Mouse (Mus musculus) midbrain, embryonic 16.5 days (tissue): ENCODE results near the gene Gmpr. TPM values are rescaled to one million over a fixed set of nuclear protein-coding genes. Genes with fewer than 3 reads are reported as not detected.

Experiments
- ATAC-seq: fragments of 200-750 bp; cut with Nextera tagmentation; 2 replicates; pipeline ENCODE4 v1.8.0; 2017; ENCODE audit warnings: moderate TSS enrichment
- H3K27ac ChIP-seq: fragments of 300-500 bp; sonication (generic); 2 replicates; pipeline ENCODE4 v1.5.1; 2014; ENCODE audit warnings: mild to moderate bottlenecking, low read length, mixed read lengths
- H3K27me3 ChIP-seq: fragments of 300-500 bp; sonication (generic); 2 replicates; pipeline ENCODE4 v1.6.1; 2014; ENCODE audit warnings: low read depth, low read length, mixed read lengths; ENCODE audit not compliant: control insufficient read depth, insufficient read depth
- H3K36me3 ChIP-seq: fragments of 300-500 bp; sonication (generic); 2 replicates; pipeline ENCODE4 v1.6.1; 2014; ENCODE audit warnings: mild to moderate bottlenecking, low read length, moderate library complexity, mixed read lengths; ENCODE audit not compliant: control insufficient read depth, insufficient read depth
- H3K4me1 ChIP-seq: fragments of 300-500 bp; sonication (generic); 2 replicates; pipeline ENCODE4 v1.6.1; 2014; ENCODE audit warnings: mild to moderate bottlenecking, low read length, mixed read lengths; ENCODE audit not compliant: control insufficient read depth, insufficient read depth
- H3K4me2 ChIP-seq: fragments of 300-500 bp; sonication (generic); 2 replicates; pipeline ENCODE4 v1.6.1; 2014; ENCODE audit warnings: mild to moderate bottlenecking, low read length, mixed read lengths
- H3K4me3 ChIP-seq: fragments of 300-500 bp; sonication (generic); 2 replicates; pipeline ENCODE4 v1.5.1; 2014; ENCODE audit warnings: low read depth, mild to moderate bottlenecking, low read length, moderate library complexity, mixed read lengths
- H3K9ac ChIP-seq: fragments of 300-500 bp; sonication (generic); 2 replicates; pipeline ENCODE4 v1.6.1; 2014; ENCODE audit warnings: low read depth, low read length, mixed read lengths
- H3K9me3 ChIP-seq: fragments of 300-500 bp; sonication (generic); replicated peaks from 2 replicates; pipeline ENCODE4 v1.6.1; 2014; ENCODE audit warnings: mild to moderate bottlenecking, low read length, mixed read lengths; ENCODE audit not compliant: control insufficient read depth, poor library complexity, severe bottlenecking
- WGBS: fragments of 180-500 bp; shearing (Covaris S2); extraction: QIAGEN DNeasy Blood & Tissue Kit; methylation state at CpG from one replicate; pipeline ENCODE4 v1.1.7; 2014; 5-methylcytosine and 5-hydroxymethylcytosine counted together
- polyA plus RNA-seq: library from polyadenylated mRNA; unstranded; fragments of >200 nt; fragmentation: Nextera tagmentation; extraction: Ambion mirVana; gene quantifications from 2 replicates; pipeline ENCODE4 v1.2.1, GENCODE M21; 2015

The Gmpr gene
- polyA plus RNA-seq, 1 experiment from 2014 or later, result 33.8 TPM

- H3K27ac ChIP-seq, result no peak overlapping the region
- no peaks in the 10 kb centered on the region for H3K9me3 ChIP-seq
- H3K9ac ChIP-seq, result no peak overlapping the region
- peaks cover 5% of the 10 kb centered on the region for H3K4me1 ChIP-seq
- ATAC-seq, result no peak
- H3K4me2 ChIP-seq, result no peak overlapping the region
- 82% methylated on average over 7 of the region's 7 CpGs for WGBS
- H3K27me3 ChIP-seq, result no peaks in the 10 kb centered on the region
- H3K4me3 ChIP-seq, result no peak overlapping the region
- peaks cover 7% of the 10 kb centered on the region; the same call in 1 of the 2 replicates for H3K36me3 ChIP-seq
These were observed 62.7 kb downstream of the Gmpr start for GRCm38 (mm10) chr13:45569932-45570331.

- no peaks in the 10 kb centered on the region for H3K9me3 ChIP-seq
- ATAC-seq, result peak; percentile 82
- peaks cover 3% of the 10 kb centered on the region; the same call in 1 of the 2 replicates for H3K36me3 ChIP-seq
- peak overlapping the region; percentile 45 for H3K27ac ChIP-seq
- 2% methylated on average over 6 of the region's 6 CpGs for WGBS
- peak overlapping the region; percentile 37 for H3K4me2 ChIP-seq
- peak overlapping the region; percentile 28; the same call in 1 of the 2 replicates for H3K9ac ChIP-seq
- H3K27me3 ChIP-seq, result no peaks in the 10 kb centered on the region
- H3K4me1 ChIP-seq, result peaks cover 9% of the 10 kb centered on the region
- peak overlapping the region; percentile 22 for H3K4me3 ChIP-seq
These were observed 64.6 kb downstream of the Gmpr start for GRCm38 (mm10) chr13:45571795-45572262.

GRCm38 (mm10) chr13:45572768-45573167 is 65.5 kb downstream of the Gmpr start:
- peak overlapping the region; percentile 12; the same call in 1 of the 2 replicates for H3K27ac ChIP-seq
- no peak overlapping the region for H3K4me2 ChIP-seq
- ATAC-seq, result no peak
- H3K4me1 ChIP-seq, result peaks cover 9% of the 10 kb centered on the region
- H3K27me3 ChIP-seq, result no peaks in the 10 kb centered on the region
- H3K36me3 ChIP-seq, result no peaks in the 10 kb centered on the region; the same call in 1 of the 2 replicates
- WGBS, result 33% methylated on average over 4 of the region's 4 CpGs
- H3K9me3 ChIP-seq, result no peaks in the 10 kb centered on the region
- H3K4me3 ChIP-seq, result no peak overlapping the region
- H3K9ac ChIP-seq, result no peak overlapping the region

- H3K9ac ChIP-seq, result no peak overlapping the region
- H3K4me2 ChIP-seq, result no peak overlapping the region
- no peaks in the 10 kb centered on the region for H3K27me3 ChIP-seq
- peaks cover 9% of the 10 kb centered on the region for H3K4me1 ChIP-seq
- no peak overlapping the region for H3K4me3 ChIP-seq
- no peaks in the 10 kb centered on the region for H3K9me3 ChIP-seq
- ATAC-seq, result no peak
- WGBS, result 79% methylated on average over 4 of the region's 4 CpGs
- no peak overlapping the region for H3K27ac ChIP-seq
- no peaks in the 10 kb centered on the region for H3K36me3 ChIP-seq
These were observed 68.9 kb downstream of the Gmpr start for GRCm38 (mm10) chr13:45576185-45576584.

- Histone ChIP-seq H3K9ac (no peak overlapping the region), H3K4me2 (no peak overlapping the region), H3K9me3 (no peaks in the 10 kb centered on the region), H3K4me3 (no peak overlapping the region), H3K36me3 (no peaks in the 10 kb centered on the region), H3K27me3 (no peaks in the 10 kb centered on the region), H3K27ac (no peak overlapping the region), H3K4me1 (peaks cover 6% of the 10 kb centered on the region)
- WGBS, result 65% methylated on average over 5 of the region's 5 CpGs
- ATAC-seq, result no peak
These were observed 70.1 kb downstream of the Gmpr start for GRCm38 (mm10) chr13:45577366-45577765.

GRCm38 (mm10) chr13:45577784-45578183 is 70.5 kb downstream of the Gmpr start:
- no peak for ATAC-seq
- WGBS, result 51% methylated on average over 2 of the region's 2 CpGs

GRCm38 (mm10) chr13:45579751-45580150 is 72.5 kb downstream of the Gmpr start:
- Histone ChIP-seq H3K27me3 (no peaks in the 10 kb centered on the region), H3K27ac (no peak overlapping the region), H3K4me2 (no peak overlapping the region), H3K9ac (no peak overlapping the region), H3K4me3 (no peak overlapping the region), H3K4me1 (peaks cover 4% of the 10 kb centered on the region; the same call in 1 of the 2 replicates), H3K36me3 (no peaks in the 10 kb centered on the region), H3K9me3 (no peaks in the 10 kb centered on the region)
- WGBS, result 83% methylated on average over 3 of the region's 3 CpGs
- ATAC-seq, result no peak

More at GRCm38 (mm10) chr13:45577784-45578183, 70.5 kb downstream of the Gmpr start:
- Histone ChIP-seq H3K9ac (no peak overlapping the region), H3K27ac (no peak overlapping the region), H3K27me3 (no peaks in the 10 kb centered on the region), H3K4me3 (no peak overlapping the region), H3K4me1 (peaks cover 4% of the 10 kb centered on the region), H3K36me3 (no peaks in the 10 kb centered on the region), H3K4me2 (no peak overlapping the region), H3K9me3 (no peaks in the 10 kb centered on the region)

GRCm38 (mm10) chr13:45582294-45582693 is 75.0 kb downstream of the Gmpr start:
- Histone ChIP-seq H3K9me3 (no peaks in the 10 kb centered on the region), H3K4me2 (no peak overlapping the region), H3K4me1 (no peaks in the 10 kb centered on the region), H3K36me3 (no peaks in the 10 kb centered on the region), H3K27me3 (no peaks in the 10 kb centered on the region), H3K4me3 (no peak overlapping the region), H3K9ac (no peak overlapping the region), H3K27ac (peak overlapping the region; percentile 34; the same call in 1 of the 2 replicates)
- no peak for ATAC-seq
- 80% methylated on average over 12 of the region's 12 CpGs for WGBS

GRCm38 (mm10) chr13:45583061-45583460 is 75.8 kb downstream of the Gmpr start:
- Histone ChIP-seq H3K27me3 (no peaks in the 10 kb centered on the region), H3K9me3 (no peaks in the 10 kb centered on the region), H3K4me3 (no peak overlapping the region), H3K36me3 (no peaks in the 10 kb centered on the region), H3K4me1 (no peaks in the 10 kb centered on the region), H3K27ac (no peak overlapping the region), H3K4me2 (no peak overlapping the region), H3K9ac (no peak overlapping the region)
- 86% methylated on average over 5 of the region's 5 CpGs for WGBS
- ATAC-seq, result no peak
